Mouse (Mus musculus): Measurements from ENCODE around the gene 4933417A18Rik. TPM values are rescaled to one million over a fixed set of nuclear protein-coding genes. Genes with fewer than 3 reads are reported as not detected.
"Not testable (repeated sequence)": the region's sequence is repeated elsewhere in the genome, so short reads cannot be mapped to it uniquely, and the experiment has no call there.

The 4933417A18Rik gene
- polyA plus RNA-seq (2015; fragmentation: Nextera tagmentation; extraction: Ambion mirVana) = not detected in 2 replicates

GRCm38 (mm10) chr13:34924210-34924609 is at the start of gene 4933417A18Rik, which contains the start of gene Fam217a:
TSS of gene 4933417A18Rik (plus strand) at chr13:34924409.
TSS of gene Fam217a (minus strand) at chr13:34924310.
- ATAC-seq (replicated peaks) = no peak
- H3K9me3 ChIP-seq = no peaks in the 10 kb centered on the region
- no peaks in the 10 kb centered on the region for H3K4me1 ChIP-seq
- no peaks in the 10 kb centered on the region for H3K27me3 ChIP-seq
- no peak within 1 kb of the TSS for H3K9ac ChIP-seq (replicated peaks)
- no peaks in the 10 kb centered on the region for H3K36me3 ChIP-seq
- whole genome bisulfite sequencing = 84% methylated on average over 4 of the region's 4 CpGs
- H3K27ac ChIP-seq (replicated peaks) = no peak within 1 kb of the TSS
- no peak within 1 kb of the TSS for H3K4me3 ChIP-seq
- H3K4me2 ChIP-seq (replicated peaks) = no peak within 1 kb of the TSS

GRCm38 (mm10) chr13:34874736-34875135 is 49.5 kb upstream of the 4933417A18Rik start:
- not testable (repeated sequence) for H3K36me3 ChIP-seq, H3K27me3 ChIP-seq, H3K9me3 ChIP-seq
- Histone ChIP-seq H3K9ac (replicated peaks) (peak overlapping the region; percentile 88), H3K27ac (replicated peaks) (peak overlapping the region; percentile 96), H3K4me1 (peaks cover 27% of the 10 kb centered on the region), H3K4me2 (replicated peaks) (peak overlapping the region; percentile 58), H3K4me3 (peak overlapping the region; percentile 92)
- peak; percentile 17 for ATAC-seq (replicated peaks)
- 23% methylated on average over 13 of the region's 13 CpGs for WGBS

GRCm38 (mm10) chr13:34875166-34875710 is 49.0 kb upstream of the 4933417A18Rik start, which contains the start of gene Prpf4b:
TSS of gene Prpf4b (plus strand) at chr13:34875302.
- no peaks in the 10 kb centered on the region for H3K9me3 ChIP-seq
- under 1% methylated on average over 40 of the region's 40 CpGs for WGBS
- peak within 1 kb of the TSS; percentile 96 for H3K27ac ChIP-seq (replicated peaks)
- peak within 1 kb of the TSS; percentile 92 for H3K4me3 ChIP-seq
- H3K4me1 ChIP-seq = peaks cover 27% of the 10 kb centered on the region
- H3K36me3 ChIP-seq = no peaks in the 10 kb centered on the region
- H3K9ac ChIP-seq (replicated peaks) = peak within 1 kb of the TSS; percentile 88
- H3K27me3 ChIP-seq = no peaks in the 10 kb centered on the region
- ATAC-seq (replicated peaks) = peak; percentile 83
- H3K4me2 ChIP-seq (replicated peaks) = peak within 1 kb of the TSS; percentile 58

- Histone ChIP-seq H3K27me3 (no peaks in the 10 kb centered on the region), H3K9me3 (no peaks in the 10 kb centered on the region), H3K36me3 (no peaks in the 10 kb centered on the region), H3K4me3 (peak overlapping the region; percentile 92), H3K4me2 (replicated peaks) (peak overlapping the region; percentile 58), H3K27ac (replicated peaks) (peak overlapping the region; percentile 96), H3K9ac (replicated peaks) (peak overlapping the region; percentile 88), H3K4me1 (peaks cover 27% of the 10 kb centered on the region)
- WGBS = under 1% methylated on average over 50 of the region's 50 CpGs
- ATAC-seq (replicated peaks) = peak; percentile 22
These were observed 48.3 kb upstream of the 4933417A18Rik start for GRCm38 (mm10) chr13:34875741-34876445.

GRCm38 (mm10) chr13:34876481-34876880 is 47.7 kb upstream of the 4933417A18Rik start:
- H3K4me1 ChIP-seq = peaks cover 27% of the 10 kb centered on the region
- peak overlapping the region; percentile 58 for H3K4me2 ChIP-seq (replicated peaks)
- no peak overlapping the region for H3K27ac ChIP-seq (replicated peaks)
- no peaks in the 10 kb centered on the region for H3K9me3 ChIP-seq
- WGBS = 9% methylated on average over 3 of the region's 3 CpGs
- H3K9ac ChIP-seq (replicated peaks) = peak overlapping the region; percentile 88; the same call in 1 of the 2 replicates
- ATAC-seq (replicated peaks) = no peak
- no peaks in the 10 kb centered on the region for H3K27me3 ChIP-seq
- H3K4me3 ChIP-seq = peak overlapping the region; percentile 92
- H3K36me3 ChIP-seq = no peaks in the 10 kb centered on the region

GRCm38 (mm10) chr13:34892871-34893270 is 31.3 kb upstream of the 4933417A18Rik start:
- no peak for ATAC-seq (replicated peaks)
- Histone ChIP-seq H3K4me1 (no peaks in the 10 kb centered on the region), H3K4me3 (no peak overlapping the region), H3K36me3 (peaks cover 90% of the 10 kb centered on the region), H3K4me2 (replicated peaks) (no peak overlapping the region), H3K27ac (replicated peaks) (no peak overlapping the region), H3K9me3 (no peaks in the 10 kb centered on the region), H3K9ac (replicated peaks) (no peak overlapping the region), H3K27me3 (no peaks in the 10 kb centered on the region)
- 51% methylated on average over 1 of the region's 1 CpGs for WGBS

GRCm38 (mm10) chr13:34914614-34915013 is 9.6 kb upstream of the 4933417A18Rik start:
- Histone ChIP-seq H3K4me2 (replicated peaks) (no peak overlapping the region), H3K36me3 (no peaks in the 10 kb centered on the region), H3K9ac (replicated peaks) (no peak overlapping the region), H3K4me3 (no peak overlapping the region), H3K27me3 (no peaks in the 10 kb centered on the region), H3K9me3 (no peaks in the 10 kb centered on the region), H3K4me1 (peaks cover 4% of the 10 kb centered on the region; the same call in 1 of the 2 replicates), H3K27ac (replicated peaks) (no peak overlapping the region)
- 87% methylated on average over 9 of the region's 9 CpGs for WGBS
- no peak for ATAC-seq (replicated peaks)

- no peaks in the 10 kb centered on the region for H3K9me3 ChIP-seq
- H3K27ac ChIP-seq (replicated peaks) = no peak overlapping the region
- WGBS = 42% methylated on average over 37 of the region's 37 CpGs
- H3K36me3 ChIP-seq = no peaks in the 10 kb centered on the region
- no peak overlapping the region for H3K9ac ChIP-seq (replicated peaks)
- peak overlapping the region; percentile 22 for H3K4me3 ChIP-seq
- no peaks in the 10 kb centered on the region for H3K27me3 ChIP-seq
- peak overlapping the region; percentile 37 for H3K4me2 ChIP-seq (replicated peaks)
- peaks cover 4% of the 10 kb centered on the region; the same call in 1 of the 2 replicates for H3K4me1 ChIP-seq
- no peak for ATAC-seq (replicated peaks)
These were observed 7.6 kb upstream of the 4933417A18Rik start for GRCm38 (mm10) chr13:34916520-34917167.

GRCm38 (mm10) chr13:34934931-34935644 is 10.9 kb downstream of the 4933417A18Rik start:
- Histone ChIP-seq H3K9ac (replicated peaks) (no peak overlapping the region), H3K4me1 (no peaks in the 10 kb centered on the region), H3K27me3 (no peaks in the 10 kb centered on the region), H3K4me2 (replicated peaks) (no peak overlapping the region), H3K9me3 (no peaks in the 10 kb centered on the region), H3K27ac (replicated peaks) (peak overlapping the region; percentile 32; the same call in 1 of the 2 replicates), H3K36me3 (no peaks in the 10 kb centered on the region), H3K4me3 (no peak overlapping the region)
- WGBS = 55% methylated on average over 10 of the region's 10 CpGs
- ATAC-seq (replicated peaks) = peak; percentile 76

- Histone ChIP-seq H3K9ac (replicated peaks) (no peak overlapping the region), H3K4me2 (replicated peaks) (no peak overlapping the region), H3K9me3 (no peaks in the 10 kb centered on the region), H3K4me3 (no peak overlapping the region), H3K4me1 (no peaks in the 10 kb centered on the region), H3K36me3 (no peaks in the 10 kb centered on the region), H3K27ac (replicated peaks) (no peak overlapping the region), H3K27me3 (no peaks in the 10 kb centered on the region)
- no peak for ATAC-seq (replicated peaks)
These were observed 18.2 kb downstream of the 4933417A18Rik start for GRCm38 (mm10) chr13:34942370-34942769.

GRCm38 (mm10) chr13:34951437-34951836 is 27.2 kb downstream of the 4933417A18Rik start:
- WGBS = 95% methylated on average over 2 of the region's 2 CpGs
- not testable (repeated sequence) for ATAC-seq (replicated peaks)

More at GRCm38 (mm10) chr13:34951437-34951836, 27.2 kb downstream of the 4933417A18Rik start:
- H3K36me3 ChIP-seq; H3K9me3 ChIP-seq; H3K4me1 ChIP-seq; H3K27me3 ChIP-seq; H3K4me3 ChIP-seq; H3K27ac ChIP-seq (replicated peaks); H3K9ac ChIP-seq (replicated peaks); H3K4me2 ChIP-seq (replicated peaks): not testable (repeated sequence)

Data from forebrain, embryonic 15.5 days (tissue).